Mouse (Mus musculus) activated CD4-positive, CD25-positive, alpha-beta regulatory T cell, adult 4 months (primary cell): Measurements from ENCODE around the gene Ykt6. TPM values are rescaled to one million over a fixed set of nuclear protein-coding genes. Genes with fewer than 3 reads are reported as not detected.

Source experiments
- polyA plus RNA-seq, 2 experiments: library from polyadenylated mRNA; unstranded; fragments of 100-300 nt; shearing (Covaris generic); gene quantifications; one replicate each; pipeline ENCODE4 v1.2.1; 2017

Gene Ykt6
- polyA plus RNA-seq, 2 experiments from 2014 or later: 25.6 to 26.7 TPM

Other genes starting within 250 kb of the Ykt6 start
- gene Mrps24, start 240.0 kb upstream of the Ykt6 start, polyA plus RNA-seq: 10 to 100 TPM; 66.0 to 69.2 TPM
- 1 to 10 TPM; 3.7 to 6.1 TPM for gene Urgcp, start 193.3 kb upstream of the Ykt6 start, polyA plus RNA-seq
- 100 to 1,000 TPM; 119 to 149 TPM for gene Dbnl, start 167.2 kb upstream of the Ykt6 start, polyA plus RNA-seq
- gene Pgam2, start 152.0 kb upstream of the Ykt6 start, polyA plus RNA-seq: 1 to 10 TPM; 1.3 to 1.5 TPM
- gene Polm, start 117.7 kb upstream of the Ykt6 start, polyA plus RNA-seq: 10 to 100 TPM; 20.6 to 22.5 TPM
- gene Aebp1, start 93.7 kb upstream of the Ykt6 start, polyA plus RNA-seq: under 1 TPM in 1 of 2 experiments, not detected in 1; 0.56 TPM
- gene Pold2, start 77.4 kb upstream of the Ykt6 start, polyA plus RNA-seq: 10 to 100 TPM; 20.6 to 26.9 TPM
- not detected for gene Myl7, start 56.9 kb upstream of the Ykt6 start, polyA plus RNA-seq
- gene Gck, start 5.6 kb upstream of the Ykt6 start, polyA plus RNA-seq: not detected
- gene Camk2b, start 110.7 kb downstream of the Ykt6 start, polyA plus RNA-seq: 10 to 100 TPM in 1 of 2 experiments, 1 to 10 TPM in 1; 4.3 to 16.1 TPM
- gene A730071L15Rik, start 244.3 kb downstream of the Ykt6 start, polyA plus RNA-seq: not detected
- gene Nudcd3, start 244.7 kb downstream of the Ykt6 start, polyA plus RNA-seq: 10 to 100 TPM; 28.9 to 32.6 TPM